Mouse (Mus musculus): ENCODE measurements around the gene Arhgap25.

The Arhgap25 gene

GRCm38 (mm10) chr6:87443253-87443652, 89.8 kb downstream of the Arhgap25 start:
- Histone ChIP-seq H3K9me3 (ENCODE audit: low read length) (no peaks in the 10 kb centered on the region), H3K36me3 (ENCODE audit: insufficient read depth, low read length) (no peaks in the 10 kb centered on the region), H3K27me3 (ENCODE audit: insufficient read depth, low read length) (no peaks in the 10 kb centered on the region), H3K4me3 (replicated peaks; ENCODE audit: low read length) (no peak overlapping the region), H3K4me1 (replicated peaks; ENCODE audit: low read depth, low read length) (peaks cover 15% of the 10 kb centered on the region)
- TF ChIP-seq NANOG (IDR thresholded peaks at IDR 0.05; ENCODE audit: borderline replicate concordance, low read length) (no peak), CTCF (conservative IDR thresholded peaks at IDR 0.05; ENCODE audit: low read length) (no peak), POU5F1 (IDR thresholded peaks at IDR 0.05; ENCODE audit: borderline replicate concordance, low read length) (no peak)

DNA sequence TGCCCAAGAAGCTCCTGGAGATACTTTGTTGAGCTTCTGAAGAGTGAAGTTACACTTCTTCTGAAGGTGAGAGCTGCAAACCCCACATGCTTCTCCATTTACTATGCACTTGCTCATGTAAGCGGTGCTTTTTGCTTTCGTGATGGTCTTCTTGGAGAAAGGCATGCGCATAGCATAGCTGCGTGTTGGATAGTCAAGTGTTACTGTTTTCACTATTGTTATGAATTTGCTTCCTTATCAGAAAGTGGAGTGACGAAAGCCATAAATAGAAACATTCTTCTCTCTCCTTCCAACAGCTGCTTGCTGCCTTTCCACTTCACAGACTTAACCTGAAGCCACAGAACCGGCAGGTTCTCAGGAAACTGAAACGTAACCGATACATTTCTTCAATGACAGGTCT, 96.3 kb downstream of the Arhgap25 start:
- H3K9me3 ChIP-seq (ENCODE audit: low read length) = no peaks in the 10 kb centered on the region
- H3K27me3 ChIP-seq (ENCODE audit: insufficient read depth, low read length) = no peaks in the 10 kb centered on the region
- no peaks in the 10 kb centered on the region for H3K36me3 ChIP-seq (ENCODE audit: insufficient read depth, low read length)
- 0 out of 2 replicates have a peak, but pooled peaks cover 4% of the 10 kb centered on the region for H3K4me1 ChIP-seq (replicated peaks; ENCODE audit: low read depth, low read length)
- H3K4me3 ChIP-seq (replicated peaks; ENCODE audit: low read length) = no peak overlapping the region
- TF ChIP-seq NANOG (IDR thresholded peaks at IDR 0.05; ENCODE audit: borderline replicate concordance, low read length) = no peak
- no peak for TF ChIP-seq CTCF (conservative IDR thresholded peaks at IDR 0.05; ENCODE audit: low read length)
- no peak for TF ChIP-seq POU5F1 (IDR thresholded peaks at IDR 0.05; ENCODE audit: borderline replicate concordance, low read length)

- H3K4me3 ChIP-seq (replicated peaks; ENCODE audit: low read length) = no peak overlapping the region
- no peaks in the 10 kb centered on the region for H3K27me3 ChIP-seq (ENCODE audit: insufficient read depth, low read length)
- no peak for TF ChIP-seq POU5F1 (IDR thresholded peaks at IDR 0.05; ENCODE audit: borderline replicate concordance, low read length)
- no peak for TF ChIP-seq NANOG (IDR thresholded peaks at IDR 0.05; ENCODE audit: borderline replicate concordance, low read length)
- no peak for TF ChIP-seq CTCF (conservative IDR thresholded peaks at IDR 0.05; ENCODE audit: low read length)
- no peaks in the 10 kb centered on the region for H3K9me3 ChIP-seq (ENCODE audit: low read length)
- H3K4me1 ChIP-seq (replicated peaks; ENCODE audit: low read depth, low read length) = 0 out of 2 replicates have a peak, but pooled peaks cover under 1% of the 10 kb centered on the region
- H3K36me3 ChIP-seq (ENCODE audit: insufficient read depth, low read length) = no peaks in the 10 kb centered on the region
These were observed 97.3 kb downstream of the Arhgap25 start for GRCm38 (mm10) chr6:87435791-87436190.

- TF ChIP-seq CTCF (conservative IDR thresholded peaks at IDR 0.05; ENCODE audit: low read length) (no peak), POU5F1 (IDR thresholded peaks at IDR 0.05; ENCODE audit: borderline replicate concordance, low read length) (no peak), NANOG (IDR thresholded peaks at IDR 0.05; ENCODE audit: borderline replicate concordance, low read length) (no peak)
- H3K9me3 ChIP-seq (ENCODE audit: low read length) = no peaks in the 10 kb centered on the region
- no peaks in the 10 kb centered on the region for H3K36me3 ChIP-seq (ENCODE audit: insufficient read depth, low read length)
- H3K27me3 ChIP-seq (ENCODE audit: insufficient read depth, low read length) = no peaks in the 10 kb centered on the region
- H3K4me3 ChIP-seq (replicated peaks; ENCODE audit: low read length) = no peak within 1 kb of the TSS
- H3K4me1 ChIP-seq (replicated peaks; ENCODE audit: low read depth, low read length) = no peaks in the 10 kb centered on the region
These were observed 104.5 kb downstream of the Arhgap25 start, which contains the start of gene Bmp10 for GRCm38 (mm10) chr6:87428487-87429044. Bmp10 (plus strand) TSS chr6:87428994.

- H3K4me3 ChIP-seq (replicated peaks; ENCODE audit: low read length) = no peak overlapping the region
- H3K4me1 ChIP-seq (replicated peaks; ENCODE audit: low read depth, low read length) = no peaks in the 10 kb centered on the region
- no peaks in the 10 kb centered on the region for H3K36me3 ChIP-seq (ENCODE audit: insufficient read depth, low read length)
- H3K27me3 ChIP-seq (ENCODE audit: insufficient read depth, low read length) = no peaks in the 10 kb centered on the region
- TF ChIP-seq POU5F1 (IDR thresholded peaks at IDR 0.05; ENCODE audit: borderline replicate concordance, low read length) (no peak), CTCF (conservative IDR thresholded peaks at IDR 0.05; ENCODE audit: low read length) (no peak), NANOG (IDR thresholded peaks at IDR 0.05; ENCODE audit: borderline replicate concordance, low read length) (no peak)
- no peaks in the 10 kb centered on the region for H3K9me3 ChIP-seq (ENCODE audit: low read length)
These were observed 105.4 kb downstream of the Arhgap25 start for GRCm38 (mm10) chr6:87427616-87428015.

DNA sequence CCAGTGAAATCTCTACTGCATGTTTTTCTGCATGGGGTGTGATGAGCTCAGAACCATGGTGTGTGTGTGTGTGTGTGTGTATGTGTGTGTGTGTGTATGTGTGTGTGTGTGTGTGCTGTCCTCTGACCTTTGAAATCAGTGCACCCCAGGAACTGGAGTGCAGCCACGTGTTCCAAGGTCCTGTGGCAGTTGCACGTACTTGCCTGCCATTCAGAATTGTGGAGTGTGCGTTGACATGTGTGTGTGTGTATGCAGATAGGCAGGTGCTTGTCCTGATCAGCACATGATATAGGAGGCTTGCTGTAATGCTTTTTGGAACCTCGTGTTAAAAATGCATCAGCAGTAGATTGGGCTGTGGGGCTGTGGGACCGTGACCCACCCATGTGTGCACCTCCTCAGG, 106.1 kb downstream of the Arhgap25 start:
- Histone ChIP-seq H3K9me3 (ENCODE audit: low read length) (no peaks in the 10 kb centered on the region), H3K27me3 (ENCODE audit: insufficient read depth, low read length) (no peaks in the 10 kb centered on the region), H3K4me3 (replicated peaks; ENCODE audit: low read length) (no peak overlapping the region), H3K4me1 (replicated peaks; ENCODE audit: low read depth, low read length) (no peaks in the 10 kb centered on the region), H3K36me3 (ENCODE audit: insufficient read depth, low read length) (no peaks in the 10 kb centered on the region)
- TF ChIP-seq NANOG (IDR thresholded peaks at IDR 0.05; ENCODE audit: borderline replicate concordance, low read length) (no peak), CTCF (conservative IDR thresholded peaks at IDR 0.05; ENCODE audit: low read length) (no peak), POU5F1 (IDR thresholded peaks at IDR 0.05; ENCODE audit: borderline replicate concordance, low read length) (no peak)

DNA sequence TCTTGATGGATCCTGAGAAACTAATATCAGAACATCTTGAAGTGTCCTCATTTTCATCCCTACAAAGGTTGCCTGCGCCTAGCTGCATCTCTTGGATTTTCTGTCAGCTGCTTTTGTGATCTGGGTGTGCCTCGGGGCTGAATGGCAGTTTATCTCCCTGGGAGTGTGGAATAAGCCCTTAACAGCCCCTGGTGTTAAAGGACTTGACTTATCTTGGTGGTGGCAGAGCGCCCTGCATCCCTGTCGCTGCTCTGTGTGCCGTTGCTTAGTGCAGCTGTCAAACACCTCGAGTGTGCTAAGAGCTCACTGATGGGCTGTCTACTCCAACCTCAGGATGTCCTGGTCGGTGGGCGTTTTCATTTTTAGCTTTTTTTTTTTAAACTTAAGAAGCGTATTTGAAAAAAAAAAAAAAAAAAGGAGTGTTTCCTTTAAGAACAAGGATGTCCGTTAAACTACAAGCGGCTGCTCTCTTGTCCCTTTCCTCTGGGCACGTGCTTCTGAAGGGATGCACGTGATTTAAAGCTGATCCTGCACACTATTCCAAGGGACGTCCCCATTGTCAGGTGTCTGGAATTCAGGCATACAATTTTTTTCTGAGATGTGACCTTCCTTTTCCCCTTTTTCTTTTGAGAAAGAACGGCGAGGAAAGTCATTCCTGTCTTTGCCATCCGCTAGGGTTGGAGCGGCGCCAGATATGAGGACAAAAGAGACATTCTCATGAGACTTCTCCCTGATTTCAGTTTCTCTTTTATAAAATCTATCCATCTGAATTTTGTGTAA, 108.8 kb downstream of the Arhgap25 start:
- H3K4me1 ChIP-seq (replicated peaks; ENCODE audit: low read depth, low read length) = no peaks in the 10 kb centered on the region
- no peaks in the 10 kb centered on the region for H3K27me3 ChIP-seq (ENCODE audit: insufficient read depth, low read length)
- no peaks in the 10 kb centered on the region for H3K9me3 ChIP-seq (ENCODE audit: low read length)
- TF ChIP-seq CTCF (conservative IDR thresholded peaks at IDR 0.05; ENCODE audit: low read length) (no peak), NANOG (IDR thresholded peaks at IDR 0.05; ENCODE audit: borderline replicate concordance, low read length) (no peak), POU5F1 (IDR thresholded peaks at IDR 0.05; ENCODE audit: borderline replicate concordance, low read length) (no peak)
- no peak overlapping the region for H3K4me3 ChIP-seq (replicated peaks; ENCODE audit: low read length)
- no peaks in the 10 kb centered on the region for H3K36me3 ChIP-seq (ENCODE audit: insufficient read depth, low read length)

- no peak for TF ChIP-seq NANOG (IDR thresholded peaks at IDR 0.05; ENCODE audit: borderline replicate concordance, low read length)
- no peak for TF ChIP-seq POU5F1 (IDR thresholded peaks at IDR 0.05; ENCODE audit: borderline replicate concordance, low read length)
- TF ChIP-seq CTCF (conservative IDR thresholded peaks at IDR 0.05; ENCODE audit: low read length) = no peak
- Histone ChIP-seq H3K4me3 (replicated peaks; ENCODE audit: low read length) (no peak overlapping the region), H3K9me3 (ENCODE audit: low read length) (no peaks in the 10 kb centered on the region), H3K27me3 (ENCODE audit: insufficient read depth, low read length) (no peaks in the 10 kb centered on the region), H3K4me1 (replicated peaks; ENCODE audit: low read depth, low read length) (no peaks in the 10 kb centered on the region), H3K36me3 (ENCODE audit: insufficient read depth, low read length) (no peaks in the 10 kb centered on the region)
These were observed 110.8 kb downstream of the Arhgap25 start for GRCm38 (mm10) chr6:87422304-87422703.

Measured in E14TG2a.4 (cell line).